Mouse (Mus musculus) midbrain, postnatal 0 days (tissue): ENCODE results near the gene 9130019O22Rik. TPM values are rescaled to one million over a fixed set of nuclear protein-coding genes. Genes with fewer than 3 reads are reported as not detected.

Experiments
- ATAC-seq: fragments of 200-750 bp; cut with Nextera tagmentation; 2 replicates; pipeline ENCODE4 v1.8.0; 2017; ENCODE audit warnings: moderate number of reproducible peaks, mild to moderate bottlenecking, moderate TSS enrichment, moderate library complexity; ENCODE audit not compliant: low FRiP score
- DNase-seq: peaks from one replicate; pipeline ENCODE4 v3.0.0-alpha.2; 2015; ENCODE audit warnings: low spot score
- H3K27ac ChIP-seq: fragments of 300-500 bp; sonication (generic); 2 replicates; pipeline ENCODE4 v1.5.1; 2014; ENCODE audit warnings: low read depth, mild to moderate bottlenecking, low read length, mixed read lengths
- H3K27me3 ChIP-seq: fragments of 300-500 bp; sonication (generic); 2 replicates; pipeline ENCODE4 v1.6.1; 2014; ENCODE audit warnings: low read length, control low read depth, mixed read lengths; ENCODE audit not compliant: insufficient read depth
- H3K36me3 ChIP-seq: fragments of 300-500 bp; sonication (generic); 2 replicates; pipeline ENCODE4 v1.6.1; 2014; ENCODE audit warnings: low read length, control low read depth, mixed read lengths; ENCODE audit not compliant: insufficient read depth
- H3K4me1 ChIP-seq: fragments of 300-500 bp; sonication (generic); 2 replicates; pipeline ENCODE4 v1.6.1; 2014; ENCODE audit warnings: mild to moderate bottlenecking, control low read depth, antibody characterized with exemption, low read length, mixed read lengths; ENCODE audit not compliant: insufficient read depth
- H3K4me2 ChIP-seq: fragments of 300-500 bp; sonication (generic); 2 replicates; pipeline ENCODE4 v1.6.1; 2014; ENCODE audit warnings: low read depth, mild to moderate bottlenecking, low read length, mixed read lengths; ENCODE audit not compliant: poor library complexity, severe bottlenecking
- H3K4me3 ChIP-seq: fragments of 300-500 bp; sonication (generic); 2 replicates; pipeline ENCODE4 v1.5.1; 2014; ENCODE audit warnings: low read depth, mild to moderate bottlenecking, low read length, moderate library complexity
- H3K9ac ChIP-seq: fragments of 300-500 bp; sonication (generic); replicated peaks from 2 replicates; pipeline ENCODE4 v1.6.1; 2014; ENCODE audit warnings: mild to moderate bottlenecking, low read length, moderate library complexity, mixed read lengths; ENCODE audit not compliant: poor library complexity, severe bottlenecking
- H3K9me3 ChIP-seq: fragments of 300-500 bp; sonication (generic); 2 replicates; pipeline ENCODE4 v1.6.1; 2016; ENCODE audit warnings: low read length, control low read depth
- CTCF ChIP-seq: IDR thresholded peaks from 2 replicates; pipeline ENCODE4 v1.5.1; 2016; ENCODE audit warnings: antibody characterized with exemption, mild to moderate bottlenecking
- WGBS: fragments of 180-500 bp; shearing (Covaris S2); extraction: QIAGEN DNeasy Blood & Tissue Kit; methylation state at CpG from one replicate; pipeline ENCODE4 v1.1.7; 2014; 5-methylcytosine and 5-hydroxymethylcytosine counted together
- polyA plus RNA-seq: library from polyadenylated mRNA; unstranded; fragments of >200 nt; fragmentation: Nextera tagmentation; extraction: Ambion mirVana; gene quantifications from 2 replicates; pipeline ENCODE4 v1.2.1, GENCODE M21; 2015
- total RNA-seq: library from RNA; depleted of rRNA; stranded (reverse); fragments of >200 nt; gene quantifications from 2 replicates; pipeline ENCODE4 v1.2.3, GENCODE M21; 2014

Gene 9130019O22Rik
- total and polyA plus RNA-seq, 2 experiments from 2014 or later = 1.4 to 4.0 TPM

- no peak overlapping the region for H3K4me3 ChIP-seq
- WGBS = 83% methylated on average over 4 of the region's 4 CpGs
- peaks cover 3% of the 10 kb centered on the region; the same call in 1 of the 2 replicates for H3K27me3 ChIP-seq
- no peak overlapping the region for H3K4me2 ChIP-seq
- no peak overlapping the region for H3K27ac ChIP-seq
- no peak for TF ChIP-seq CTCF
- ATAC-seq (no peak), DNase-seq (no peak)
- H3K4me1 ChIP-seq = no peaks in the 10 kb centered on the region; the same call in 1 of the 2 replicates
- H3K9ac ChIP-seq = no peak overlapping the region
- no peaks in the 10 kb centered on the region for H3K9me3 ChIP-seq
- H3K36me3 ChIP-seq = no peaks in the 10 kb centered on the region
These were observed 26.7 kb downstream of the 9130019O22Rik start for GRCm38 (mm10) chr7:127360265-127360664.

GRCm38 (mm10) chr7:127358472-127358871 lies 28.5 kb downstream of the 9130019O22Rik start:
- WGBS = 68% methylated on average over 4 of the region's 4 CpGs
- H3K27me3 ChIP-seq = peaks cover 3% of the 10 kb centered on the region; the same call in 1 of the 2 replicates
- no peak overlapping the region for H3K27ac ChIP-seq
- DNase-seq (no peak), ATAC-seq (no peak)
- no peak overlapping the region for H3K4me3 ChIP-seq
- H3K9me3 ChIP-seq = no peaks in the 10 kb centered on the region
- no peaks in the 10 kb centered on the region; the same call in 1 of the 2 replicates for H3K4me1 ChIP-seq
- H3K9ac ChIP-seq = no peak overlapping the region
- H3K4me2 ChIP-seq = no peak overlapping the region
- H3K36me3 ChIP-seq = no peaks in the 10 kb centered on the region
- no peak for TF ChIP-seq CTCF

- no peak overlapping the region for H3K4me2 ChIP-seq
- no peak for TF ChIP-seq CTCF
- H3K27ac ChIP-seq = no peak overlapping the region
- H3K36me3 ChIP-seq = no peaks in the 10 kb centered on the region
- ATAC-seq = no peak
- no peaks in the 10 kb centered on the region for H3K4me1 ChIP-seq
- H3K9me3 ChIP-seq = no peaks in the 10 kb centered on the region
- 64% methylated on average over 2 of the region's 2 CpGs for WGBS
- no peak overlapping the region for H3K4me3 ChIP-seq
- peaks cover 3% of the 10 kb centered on the region; the same call in 1 of the 2 replicates for H3K27me3 ChIP-seq
- DNase-seq = no peak
- 0 out of 2 replicates have a peak overlapping the region, but pooled peaks have one; percentile 19 for H3K9ac ChIP-seq
These were observed 29.1 kb downstream of the 9130019O22Rik start for GRCm38 (mm10) chr7:127357871-127358270.

DNA sequence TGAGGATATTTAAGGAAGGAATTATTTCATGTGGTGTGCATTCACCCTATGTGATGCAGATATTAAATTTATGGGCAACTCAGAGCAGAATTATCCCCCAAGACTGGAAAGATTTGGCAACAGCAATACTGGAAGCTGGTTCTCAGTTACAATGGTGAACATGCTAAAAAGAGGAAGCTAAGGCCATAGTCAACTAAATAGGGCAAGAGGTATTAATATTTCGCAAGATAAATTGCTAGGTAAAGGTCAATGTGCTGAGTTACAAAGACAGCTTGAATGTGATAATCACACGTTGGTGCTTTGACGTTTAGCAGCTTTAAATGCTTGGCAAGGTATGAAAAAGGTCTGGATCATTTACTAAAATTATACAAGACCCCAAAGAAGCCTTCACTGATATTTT lies 31.2 kb downstream of the 9130019O22Rik start:
- no peak overlapping the region for H3K4me2 ChIP-seq
- H3K9me3 ChIP-seq = no peaks in the 10 kb centered on the region
- ATAC-seq (no peak), DNase-seq (no peak)
- H3K4me1 ChIP-seq = no peaks in the 10 kb centered on the region
- WGBS = 70% methylated on average over 3 of the region's 3 CpGs
- no peak overlapping the region for H3K27ac ChIP-seq
- no peak for TF ChIP-seq CTCF
- H3K9ac ChIP-seq = no peak overlapping the region
- no peaks in the 10 kb centered on the region for H3K27me3 ChIP-seq
- H3K36me3 ChIP-seq = no peaks in the 10 kb centered on the region
- no peak overlapping the region for H3K4me3 ChIP-seq

DNA sequence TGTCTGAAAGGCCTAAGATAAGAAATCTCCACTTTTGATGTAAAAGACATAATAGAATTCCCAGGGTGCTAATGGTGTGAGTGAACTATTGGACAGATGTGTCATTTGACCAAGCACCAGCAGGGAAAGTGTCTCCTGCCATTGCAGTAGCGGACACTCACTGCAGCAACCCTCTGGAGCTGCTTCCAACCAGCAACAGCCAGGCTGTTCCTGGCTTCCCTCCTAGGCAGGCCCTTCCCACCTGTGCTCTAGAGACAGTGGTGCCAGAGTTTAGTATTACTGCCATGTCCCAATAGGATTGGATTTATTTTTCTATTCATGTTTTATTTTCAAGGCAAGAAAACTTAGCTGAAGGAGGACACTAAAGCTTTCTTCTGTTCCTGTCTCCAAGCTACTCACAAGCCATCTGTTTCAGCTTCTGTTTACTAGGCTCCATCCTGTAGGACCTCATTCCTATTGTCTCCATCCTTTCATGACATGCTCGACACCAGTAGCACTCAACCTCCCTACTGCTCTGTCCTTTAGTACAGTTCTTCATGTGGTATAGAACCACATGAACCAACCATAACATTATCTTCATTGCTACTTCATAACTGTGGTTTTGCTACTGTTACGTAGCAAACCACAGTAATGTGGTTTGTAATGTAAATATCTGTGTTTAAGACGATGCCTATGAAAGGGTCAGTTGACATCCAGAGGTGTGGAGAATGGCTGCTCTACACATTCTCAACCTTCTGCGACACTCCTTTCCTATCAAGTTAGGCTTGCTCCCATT lies 35.5 kb downstream of the 9130019O22Rik start:
- ATAC-seq (no peak), DNase-seq (no peak)
- no peaks in the 10 kb centered on the region for H3K36me3 ChIP-seq
- TF ChIP-seq CTCF = no peak
- H3K27me3 ChIP-seq = no peaks in the 10 kb centered on the region
- no peak overlapping the region for H3K4me2 ChIP-seq
- H3K4me1 ChIP-seq = no peaks in the 10 kb centered on the region
- WGBS = 85% methylated on average over 5 of the region's 5 CpGs
- H3K27ac ChIP-seq = no peak overlapping the region
- no peak overlapping the region for H3K4me3 ChIP-seq
- H3K9ac ChIP-seq = no peak overlapping the region
- H3K9me3 ChIP-seq = no peaks in the 10 kb centered on the region

DNA sequence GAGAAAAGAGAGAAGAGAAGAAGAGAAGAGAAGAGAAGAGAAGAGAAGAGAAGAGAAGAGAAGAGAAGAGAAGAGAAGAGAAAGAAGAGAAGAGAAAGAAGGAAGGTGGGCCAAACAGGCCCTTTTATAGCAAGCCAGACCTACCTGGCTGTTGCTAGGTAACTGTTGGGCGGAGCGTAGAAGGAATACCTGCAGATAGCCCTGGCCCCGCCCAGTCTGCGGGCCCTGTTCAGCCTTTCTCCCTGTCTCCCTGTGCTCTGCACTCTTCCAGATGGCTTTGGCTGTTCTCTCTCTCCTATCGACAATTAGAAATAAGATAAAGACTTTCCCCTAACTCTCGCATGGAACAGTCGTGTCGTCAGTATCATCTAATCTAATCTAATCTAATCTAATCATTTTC lies 40.3 kb downstream of the 9130019O22Rik start:
- 11% methylated on average over 8 of the region's 8 CpGs for WGBS
- ATAC-seq (no peak), DNase-seq (no peak)
- H3K4me3 ChIP-seq = peak overlapping the region; percentile 88
- H3K36me3 ChIP-seq = peaks cover 7% of the 10 kb centered on the region; the same call in 1 of the 2 replicates
- H3K9me3 ChIP-seq = no peaks in the 10 kb centered on the region
- 0 out of 2 replicates have a peak overlapping the region, but pooled peaks have one; percentile 98 for H3K9ac ChIP-seq
- no peak for TF ChIP-seq CTCF
- H3K27me3 ChIP-seq = no peaks in the 10 kb centered on the region
- peak overlapping the region; percentile 89 for H3K4me2 ChIP-seq
- peaks cover 3% of the 10 kb centered on the region for H3K4me1 ChIP-seq
- no peak overlapping the region for H3K27ac ChIP-seq
